Mouse (Mus musculus) small intestine, adult 2 months (tissue): Measurements from ENCODE around the gene Sugp2.

Source experiments
- CTCF ChIP-seq: fragments of 200-500 bp; IDR thresholded peaks from 2 replicates; pipeline ENCODE4 v1.5.1; 2012; ENCODE audit warnings: low read depth, mild to moderate bottlenecking, control low read depth, inconsistent platforms, low read length, moderate library complexity, mixed read lengths; ENCODE audit not compliant: insufficient replicate concordance, insufficient read length; ENCODE audit errors: extremely low read depth
- POLR2A ChIP-seq: fragments of 200-500 bp; IDR thresholded peaks from 2 replicates; pipeline ENCODE4 v1.6.1; 2012; ENCODE audit warnings: low read depth, mild to moderate bottlenecking, control low read depth, inconsistent platforms, low read length, moderate library complexity

DNA sequence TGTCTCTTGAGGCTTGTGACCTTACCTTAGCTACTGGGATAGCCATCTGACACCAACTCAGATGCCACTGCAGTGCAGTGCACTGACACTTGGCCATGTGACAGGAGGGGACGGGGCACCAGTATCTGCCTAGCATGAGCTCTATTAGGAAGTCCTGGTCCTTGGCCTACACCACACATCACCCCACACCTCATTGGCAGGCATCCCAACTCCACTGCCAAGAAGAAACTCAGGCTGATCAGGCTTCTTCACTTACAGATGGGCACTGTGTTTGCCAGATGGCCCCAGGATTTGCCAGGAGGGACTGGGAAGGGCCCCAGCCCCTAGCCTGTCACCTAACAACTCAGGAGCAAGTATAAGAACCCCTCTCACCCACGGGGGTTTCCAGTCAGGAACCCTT is 79.4 kb downstream of the Sugp2 start:
- TF ChIP-seq CTCF, result no peak
- no peak for TF ChIP-seq POLR2A
